Mouse (Mus musculus) cerebellum, postnatal 25 days (tissue): Measurements from ENCODE around the gene Itpa.
A peak's percentile ranks its signal among the peaks of the same experiment; 100 is the strongest.
"Not testable (repeated sequence)": the region's sequence is repeated elsewhere in the genome, so short reads cannot be mapped to it uniquely, and the experiment has no call there.

Source experiments
- DNase-seq, 2 experiments: peaks; one replicate each; pipeline ENCODE4 v3.0.0; 2021; ENCODE audit warnings: mixed read lengths in 2 of 2

Gene Itpa

DNA sequence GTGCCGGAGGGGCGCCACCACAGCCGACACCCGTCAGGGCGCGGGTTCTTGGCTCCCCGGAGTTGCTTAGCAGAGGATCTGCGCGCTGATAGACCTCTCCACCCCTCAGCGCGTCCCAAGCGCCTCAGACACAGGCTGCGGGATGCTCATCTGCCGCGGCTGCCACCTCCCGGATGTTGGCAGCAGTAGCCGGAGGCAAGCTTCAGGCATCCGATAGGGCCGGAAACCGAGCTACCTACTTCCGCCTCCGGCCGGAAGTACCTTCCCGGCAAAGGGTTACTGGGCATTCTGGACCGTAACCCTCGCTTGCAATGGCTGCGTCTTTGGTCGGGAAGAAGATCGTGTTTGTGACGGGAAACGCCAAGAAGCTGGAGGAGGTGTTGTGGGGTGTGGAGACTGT, at the start of gene Itpa:
Gene Itpa, plus strand, starts transcription at position 52 of the 400 bp plus-strand sequence.
- peak; percentile 90 to 92 for DNase-seq

GRCm38 (mm10) chr2:130618972-130619371, 48.4 kb upstream of the Itpa start:
- DNase-seq, result no peak

GRCm38 (mm10) chr2:130628424-130628823, 39.0 kb upstream of the Itpa start:
- peak in 1 of 2 experiments; percentile 33 for DNase-seq

DNA sequence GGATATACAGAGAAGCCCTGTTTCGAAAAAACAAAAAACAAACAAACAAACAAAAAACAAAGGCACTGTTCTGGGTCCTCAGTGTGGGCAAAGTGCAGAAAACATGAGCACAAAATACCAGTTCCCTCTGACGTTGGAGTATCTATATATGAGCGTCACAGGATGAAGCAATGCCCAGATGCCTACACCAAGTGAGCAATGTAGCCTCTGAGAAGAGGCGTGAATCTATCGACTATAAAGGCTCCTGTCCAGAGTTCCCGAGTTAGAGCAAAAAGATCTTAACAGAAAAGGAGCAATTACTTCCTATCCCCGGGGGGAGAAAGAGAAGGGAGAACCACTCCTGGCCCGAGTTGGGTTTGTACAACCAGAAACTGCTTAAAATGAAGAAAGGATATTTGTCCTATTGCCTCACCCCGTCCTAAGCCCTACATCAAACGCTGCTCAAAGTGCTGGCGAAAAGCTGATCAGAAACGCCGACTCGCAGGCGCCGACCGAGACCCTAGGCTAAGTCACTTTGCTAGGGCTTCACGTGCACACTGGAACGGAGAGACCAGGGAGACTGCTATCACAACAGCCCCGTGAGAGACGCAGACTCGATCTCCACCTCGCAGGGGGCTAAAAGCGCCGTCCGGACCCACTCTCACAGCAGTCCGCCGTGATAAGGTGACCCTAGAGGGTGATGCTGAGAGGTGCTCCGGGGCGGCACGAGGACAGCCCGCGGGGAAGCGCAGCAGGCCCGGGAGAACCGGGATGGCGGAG, 38.2 kb upstream of the Itpa start:
- no peak for DNase-seq

- peak; percentile 95 to 96 for DNase-seq
These were observed 37.6 kb upstream of the Itpa start, which contains the start of the genes Fastkd5 and Ubox5 for GRCm38 (mm10) chr2:130629839-130630203. TSS of gene Fastkd5 (minus strand) at chr2:130630027. TSS of gene Ubox5 (minus strand) at chr2:130630038.

DNA sequence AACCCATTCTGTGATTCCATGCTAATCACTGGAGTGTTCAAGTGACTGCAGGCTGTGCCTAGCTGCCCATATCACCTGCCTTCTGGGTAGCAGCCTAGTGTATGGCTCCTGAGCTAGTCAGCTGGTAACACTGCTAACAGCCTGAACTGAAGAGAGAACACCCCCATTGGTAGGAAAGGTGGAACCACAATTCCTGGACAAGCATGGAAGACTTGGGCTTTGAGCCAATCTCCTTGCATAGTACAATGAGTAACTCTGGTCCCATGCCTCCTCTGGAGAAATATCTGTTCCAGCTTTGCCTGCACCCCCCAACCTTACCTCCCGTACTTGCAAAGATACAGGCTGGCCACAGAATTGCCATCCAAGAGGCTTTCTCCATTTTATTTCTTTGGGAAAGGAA, 35.0 kb upstream of the Itpa start:
- DNase-seq, result peak; percentile 28 to 41

- DNase-seq, result no peak
These were observed 34.3 kb upstream of the Itpa start for GRCm38 (mm10) chr2:130632887-130633675.

DNA sequence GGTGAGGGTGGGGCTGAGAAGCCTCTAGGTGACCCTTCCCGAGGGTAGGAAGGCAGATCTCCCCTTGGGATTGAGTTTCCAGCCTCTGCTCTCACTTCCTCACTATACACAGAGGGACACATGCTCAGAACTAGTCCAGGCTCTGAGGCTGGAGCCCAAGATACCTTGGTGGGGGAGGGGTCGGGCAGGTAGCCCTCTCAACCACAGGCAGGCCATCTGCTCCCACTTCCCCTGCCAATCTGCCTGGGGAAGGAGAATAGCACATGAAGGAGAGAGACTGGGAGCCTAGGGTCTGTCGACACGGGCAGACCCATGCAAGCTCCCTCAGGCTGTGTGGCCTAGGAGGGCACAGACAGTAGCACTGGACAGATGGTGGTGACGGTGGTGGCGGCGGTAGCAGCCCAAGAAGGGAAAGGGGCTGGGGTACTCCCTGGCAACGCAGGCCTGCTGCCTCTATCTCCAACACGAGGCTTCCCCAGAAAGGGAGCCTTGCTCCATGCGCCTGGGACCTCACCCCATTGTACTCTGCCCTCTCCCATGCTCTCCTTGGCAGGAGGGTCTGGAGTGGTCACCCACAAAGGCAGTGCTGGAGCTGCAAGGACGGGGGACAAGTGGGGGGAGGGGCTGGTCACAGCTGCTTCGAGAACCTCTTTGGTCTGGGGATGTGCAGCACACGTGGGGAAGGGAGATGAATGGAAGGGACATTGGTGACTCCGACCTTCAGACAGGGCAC, 33.2 kb upstream of the Itpa start:
- DNase-seq, result peak; percentile 93 to 94

DNA sequence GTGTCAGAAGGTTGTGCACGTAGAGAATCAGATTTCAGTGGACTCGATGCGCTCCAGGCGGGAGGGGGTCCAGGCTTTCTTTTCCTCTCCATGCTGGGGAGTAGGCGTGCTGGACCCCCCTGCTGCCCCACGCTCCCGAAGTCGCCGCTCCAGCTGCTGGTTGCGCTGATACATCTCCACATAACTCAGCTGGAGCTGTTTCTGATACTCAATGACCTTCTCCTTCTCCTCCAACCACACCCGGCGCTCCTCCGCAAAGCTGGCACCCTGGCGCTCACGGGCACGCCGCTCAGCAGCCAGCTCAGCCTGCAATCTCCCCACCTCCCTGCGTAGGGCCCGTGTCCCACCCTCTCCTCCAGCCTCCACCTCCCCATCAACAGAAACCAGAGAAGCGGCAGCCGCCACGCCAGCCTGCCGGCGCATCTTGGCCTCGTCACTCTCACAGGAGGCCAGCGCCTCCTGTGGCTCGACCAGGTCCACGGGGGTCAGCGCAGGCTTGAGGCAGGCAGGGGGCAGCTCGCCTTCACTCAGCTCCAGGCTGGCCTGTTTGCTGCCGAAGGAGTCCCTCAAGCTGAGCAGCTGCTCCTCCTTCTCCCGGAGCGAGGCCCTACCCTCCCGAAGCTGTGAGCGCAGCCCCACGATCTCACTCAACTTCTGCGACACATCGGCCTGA, 32.5 kb upstream of the Itpa start:
- DNase-seq, result peak; percentile 67 to 73

- DNase-seq, result peak; percentile 40 to 51
These were observed 31.6 kb upstream of the Itpa start for GRCm38 (mm10) chr2:130635847-130636246.

DNA sequence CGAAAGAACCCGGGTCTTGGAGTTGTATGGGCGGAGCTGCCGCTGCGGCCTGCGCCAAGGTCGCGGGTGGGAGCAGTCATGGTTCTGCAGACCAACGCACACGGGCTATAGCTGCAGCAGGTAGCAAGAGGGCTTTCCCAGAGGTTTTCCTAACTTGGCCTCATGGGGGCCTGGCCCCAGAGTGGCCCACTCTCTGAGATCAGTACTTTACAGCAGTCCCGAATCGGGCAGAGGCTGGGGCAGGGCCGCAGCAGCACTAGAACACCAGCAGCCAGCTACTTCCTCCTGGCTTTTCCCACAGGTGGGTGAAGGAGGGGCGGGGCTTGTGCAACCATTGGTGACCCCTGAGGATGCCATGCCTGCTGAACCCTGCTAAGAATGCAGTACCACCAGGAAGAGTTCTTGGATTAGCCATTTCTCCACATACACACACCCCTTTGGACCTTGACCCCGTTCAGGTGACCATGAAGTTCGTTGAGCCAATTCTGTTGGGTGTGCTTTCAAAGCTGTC, 29.3 kb upstream of the Itpa start:
- DNase-seq, result peak in 1 of 2 experiments; percentile 37

DNA sequence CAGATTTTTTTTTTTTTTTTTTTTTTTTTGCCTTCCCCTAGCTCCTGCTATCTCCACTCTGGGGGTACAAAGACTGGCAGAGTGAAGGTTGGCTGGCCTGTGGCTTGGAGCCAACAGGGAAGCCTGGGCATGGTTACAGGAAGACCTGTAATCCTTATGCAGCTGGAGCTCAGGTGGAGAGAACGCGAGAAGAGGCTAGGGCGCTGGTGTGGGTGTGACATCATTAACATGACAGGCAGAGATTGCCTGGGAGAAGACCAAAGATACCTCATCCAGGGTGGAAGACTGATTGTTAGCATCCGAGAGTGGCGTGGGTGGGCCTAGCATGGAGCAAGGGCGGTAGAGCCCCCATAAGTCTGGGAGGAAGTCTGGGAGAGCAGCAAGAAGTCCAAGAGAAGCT, 28.1 kb upstream of the Itpa start:
- peak in 1 of 2 experiments; percentile 37 for DNase-seq

DNA sequence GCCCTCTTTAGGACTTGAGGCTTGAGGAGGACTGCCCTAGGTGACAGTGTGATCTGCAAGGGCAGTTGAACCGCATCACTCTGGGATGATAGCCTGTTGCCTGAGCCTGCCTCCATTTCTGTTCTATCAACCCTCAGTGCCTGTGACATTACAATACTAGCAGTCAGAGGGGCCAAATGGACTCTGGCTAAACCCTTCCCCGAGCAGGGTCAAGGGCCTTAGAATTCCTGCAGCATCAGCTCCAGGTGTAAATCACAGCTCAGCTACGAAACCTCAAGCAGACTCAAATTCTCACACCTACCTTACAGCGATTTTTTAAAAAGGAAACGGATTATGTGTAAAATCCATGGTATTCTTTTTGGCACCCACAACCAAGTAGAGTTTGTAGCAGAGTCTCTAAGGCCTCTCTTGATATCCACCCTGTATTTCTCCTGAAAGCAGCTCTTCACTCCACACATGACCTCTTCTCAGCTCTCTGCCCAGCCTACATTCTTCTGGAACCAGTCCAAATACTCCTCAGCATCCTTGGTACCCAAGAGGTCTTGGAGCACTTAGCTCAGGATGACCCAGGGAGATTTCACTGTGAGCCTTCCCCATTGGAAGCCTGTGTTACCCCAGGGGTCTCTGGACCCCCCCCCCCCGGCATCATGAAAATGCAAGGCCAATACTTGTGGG, 25.9 kb upstream of the Itpa start:
- peak in 1 of 2 experiments; percentile 21 for DNase-seq

DNA sequence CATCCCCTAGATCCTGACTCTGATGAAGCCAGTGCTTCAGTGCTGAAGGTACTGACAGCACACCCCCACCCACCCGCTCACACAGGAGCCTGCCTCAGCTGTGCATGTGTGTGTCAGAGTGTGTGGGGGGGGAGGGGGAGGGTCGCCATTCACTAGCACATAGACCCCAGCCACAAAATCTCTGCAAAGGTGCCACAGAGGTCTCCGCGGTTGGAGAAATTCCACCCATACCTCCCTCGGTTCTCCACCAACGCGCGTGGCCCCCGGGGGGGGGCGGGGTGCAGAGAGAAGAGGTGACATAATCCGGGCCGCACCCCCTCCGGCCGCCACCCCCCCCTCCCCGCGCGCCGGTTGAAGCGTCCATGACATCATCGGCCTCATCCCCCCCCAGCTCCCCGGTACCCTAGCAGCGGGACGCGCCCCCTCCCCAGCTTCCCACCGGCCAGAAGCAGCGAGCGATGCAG, 25.2 kb upstream of the Itpa start:
- no peak for DNase-seq

DNA sequence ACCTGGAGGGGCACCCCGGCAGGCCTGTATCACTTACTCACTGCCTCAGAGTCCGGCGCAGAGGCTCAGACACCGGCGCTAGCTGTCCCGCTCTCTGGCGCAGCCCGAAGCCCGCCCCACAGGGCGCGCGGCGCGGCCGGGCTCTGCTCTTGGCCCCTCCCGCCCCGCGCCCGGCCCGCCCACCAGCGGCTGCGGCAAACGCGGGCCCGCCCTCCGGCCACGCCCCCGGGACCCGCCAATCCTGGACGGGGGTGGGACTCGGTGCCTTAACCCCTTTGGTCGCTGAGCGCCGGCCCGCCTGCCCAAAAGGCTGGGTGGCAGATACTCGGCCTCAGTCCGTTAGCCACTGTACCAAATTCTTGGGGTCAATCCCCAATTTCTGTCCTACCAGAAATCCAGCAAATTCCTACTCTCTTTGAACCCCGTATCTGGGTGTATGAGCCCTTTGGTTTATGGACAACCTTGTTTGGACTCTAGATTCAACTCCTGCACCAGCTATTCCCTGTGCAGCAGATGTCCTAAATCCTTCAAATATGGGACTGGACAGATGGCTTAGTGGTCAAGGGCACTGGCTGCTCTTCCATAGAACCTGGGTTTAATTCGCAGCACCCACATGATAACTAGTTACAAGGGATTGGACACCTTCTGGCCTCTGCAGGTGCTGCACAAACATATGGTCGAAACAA, 24.6 kb upstream of the Itpa start, which contains the start of gene Lzts3:
Gene Lzts3, minus strand, starts transcription at position 120 of the 686 bp plus-strand sequence.
- peak; percentile 96 to 99 for DNase-seq

DNA sequence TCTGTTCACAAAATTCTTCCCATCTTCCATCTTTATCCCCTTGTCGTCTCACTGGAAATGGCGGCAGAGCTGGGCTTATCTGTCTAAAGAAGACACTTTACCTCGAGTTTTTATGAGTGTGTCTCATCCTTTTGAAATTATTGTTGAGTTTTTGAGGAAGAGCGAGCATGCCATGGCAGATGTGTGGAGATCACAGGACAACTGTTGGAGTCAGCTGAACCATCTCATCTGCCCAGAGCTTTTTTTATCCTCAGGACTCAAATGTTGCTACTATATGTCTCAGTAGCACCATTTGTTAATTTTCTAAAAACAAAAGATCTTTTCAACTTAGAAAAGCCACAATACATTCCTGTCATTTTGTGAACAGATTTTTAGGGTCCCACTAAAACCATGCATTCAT, 22.2 kb upstream of the Itpa start:
- no peak for DNase-seq

- DNase-seq, result not testable (repeated sequence)
These were observed 18.4 kb upstream of the Itpa start for GRCm38 (mm10) chr2:130649028-130649427.

DNA sequence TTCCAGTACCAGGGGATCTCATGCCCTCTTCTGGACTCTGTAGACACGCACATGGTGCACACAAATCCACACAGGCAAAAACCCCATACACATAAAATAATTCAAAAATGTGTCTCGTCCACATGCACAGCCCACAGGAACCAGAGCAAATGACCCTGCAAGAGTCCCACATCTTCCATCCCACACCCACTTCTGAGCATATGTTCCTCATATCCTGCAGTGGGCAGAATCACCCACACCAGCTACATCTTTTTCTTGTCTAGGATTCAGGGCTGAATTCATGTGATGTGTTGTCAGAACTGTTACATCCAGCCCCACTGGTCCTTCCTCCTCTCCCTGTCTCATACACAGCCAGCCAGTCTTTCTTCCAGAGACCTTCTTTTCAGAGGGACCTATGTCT, 14.1 kb upstream of the Itpa start:
- DNase-seq, result no peak

- no peak for DNase-seq
These were observed 13.7 kb upstream of the Itpa start for GRCm38 (mm10) chr2:130653760-130654159.

DNA sequence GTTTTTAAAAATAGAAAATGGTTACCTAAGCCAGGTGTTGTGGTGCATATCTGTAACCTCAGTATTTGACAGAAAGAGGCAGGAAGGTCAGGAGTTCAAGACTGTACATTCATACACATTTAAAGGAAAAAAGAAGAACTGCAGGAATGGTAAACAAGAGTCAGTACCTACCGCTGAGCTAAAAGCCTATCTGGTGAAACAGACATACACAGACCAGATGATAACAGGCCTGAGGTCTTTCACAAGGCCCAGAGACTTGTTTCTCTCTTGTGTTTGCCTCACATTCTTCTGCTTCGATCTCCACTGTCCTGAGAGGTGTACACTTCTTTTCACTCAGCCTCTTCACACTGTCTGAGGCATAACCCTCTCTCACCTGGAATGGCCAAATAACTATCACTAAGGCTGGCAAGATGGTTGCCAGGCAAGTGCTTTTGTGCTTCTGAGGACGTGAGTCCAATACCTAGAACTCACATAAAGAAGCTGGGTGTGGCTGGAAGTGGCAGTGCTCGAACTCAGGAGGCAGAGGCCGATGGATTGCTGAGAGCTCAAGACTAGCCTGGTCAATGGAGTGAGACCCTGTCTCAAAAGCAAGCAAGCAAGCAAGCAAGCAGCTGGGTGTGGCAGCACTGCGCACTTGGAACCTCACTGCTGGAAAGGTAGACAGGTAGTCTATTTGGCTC, 11.6 kb upstream of the Itpa start:
- no peak for DNase-seq
